Mouse (Mus musculus): ENCODE results near the gene Rbm4b. TPM values are rescaled to one million over a fixed set of nuclear protein-coding genes. Genes with fewer than 3 reads are reported as not detected.

Gene Rbm4b
- polyA plus RNA-seq, 1 experiment from 2014 or later, result 15.6 TPM

GRCm38 (mm10) chr19:4772785-4773184, 16.5 kb downstream of the Rbm4b start:
- H3K4me1 ChIP-seq (replicated peaks), result no peaks in the 10 kb centered on the region
- no peaks in the 10 kb centered on the region for H3K9me3 ChIP-seq (replicated peaks)
- H3K9ac ChIP-seq, result no peak overlapping the region
- WGBS (ENCODE audit: insufficient replicate concordance), result 80% methylated on average over 3 of the region's 3 CpGs
- peaks cover 92% of the 10 kb centered on the region for H3K36me3 ChIP-seq (replicated peaks)
- H3K27me3 ChIP-seq, result no peaks in the 10 kb centered on the region
- H3K4me3 ChIP-seq (replicated peaks), result no peak overlapping the region
- no peak overlapping the region for H3K4me2 ChIP-seq
- H3K27ac ChIP-seq (replicated peaks), result no peak overlapping the region
- no peak for ATAC-seq (ENCODE audit: insufficient read depth)

GRCm38 (mm10) chr19:4782891-4783290, 26.6 kb downstream of the Rbm4b start:
- 85% methylated on average over 2 of the region's 2 CpGs for WGBS (ENCODE audit: insufficient replicate concordance)
- Histone ChIP-seq H3K9me3 (replicated peaks) (no peaks in the 10 kb centered on the region), H3K4me2 (no peak overlapping the region), H3K27me3 (no peaks in the 10 kb centered on the region), H3K36me3 (replicated peaks) (peaks cover 93% of the 10 kb centered on the region), H3K4me3 (replicated peaks) (no peak overlapping the region), H3K27ac (replicated peaks) (no peak overlapping the region), H3K4me1 (replicated peaks) (peaks cover 15% of the 10 kb centered on the region), H3K9ac (no peak overlapping the region)
- no peak for ATAC-seq (ENCODE audit: insufficient read depth)

- Histone ChIP-seq H3K27ac (replicated peaks) (no peak overlapping the region), H3K9me3 (replicated peaks) (no peaks in the 10 kb centered on the region), H3K36me3 (replicated peaks) (peaks cover 95% of the 10 kb centered on the region), H3K9ac (no peak overlapping the region), H3K4me2 (no peak overlapping the region), H3K4me3 (replicated peaks) (no peak overlapping the region), H3K4me1 (replicated peaks) (peaks cover 23% of the 10 kb centered on the region), H3K27me3 (no peaks in the 10 kb centered on the region)
- 77% methylated on average over 7 of the region's 7 CpGs for WGBS (ENCODE audit: insufficient replicate concordance)
- ATAC-seq (ENCODE audit: insufficient read depth), result no peak
Observed at GRCm38 (mm10) chr19:4785206-4785605, 28.9 kb downstream of the Rbm4b start.

- Histone ChIP-seq H3K27ac (replicated peaks) (no peak overlapping the region), H3K9ac (no peak overlapping the region), H3K9me3 (replicated peaks) (no peaks in the 10 kb centered on the region), H3K4me1 (replicated peaks) (peaks cover 33% of the 10 kb centered on the region), H3K27me3 (no peaks in the 10 kb centered on the region), H3K4me2 (no peak overlapping the region), H3K36me3 (replicated peaks) (peaks cover 96% of the 10 kb centered on the region), H3K4me3 (replicated peaks) (no peak overlapping the region)
- WGBS (ENCODE audit: insufficient replicate concordance), result 84% methylated on average over 2 of the region's 2 CpGs
- no peak for ATAC-seq (ENCODE audit: insufficient read depth)
Observed at GRCm38 (mm10) chr19:4786313-4786712, 30.0 kb downstream of the Rbm4b start.

- peak overlapping the region; percentile 88 for H3K27ac ChIP-seq (replicated peaks)
- no peaks in the 10 kb centered on the region for H3K27me3 ChIP-seq
- peak overlapping the region; percentile 68 for H3K9ac ChIP-seq
- H3K4me3 ChIP-seq (replicated peaks), result peak overlapping the region; percentile 78
- H3K36me3 ChIP-seq (replicated peaks), result peaks cover 60% of the 10 kb centered on the region
- no peaks in the 10 kb centered on the region for H3K9me3 ChIP-seq (replicated peaks)
- WGBS (ENCODE audit: insufficient replicate concordance), result under 1% methylated on average over 16 of the region's 16 CpGs
- peaks cover 66% of the 10 kb centered on the region for H3K4me1 ChIP-seq (replicated peaks)
- ATAC-seq (ENCODE audit: insufficient read depth), result peak; percentile 52
- peak overlapping the region; percentile 74 for H3K4me2 ChIP-seq
Observed at GRCm38 (mm10) chr19:4793281-4793830, 37.1 kb downstream of the Rbm4b start.

- no peaks in the 10 kb centered on the region for H3K27me3 ChIP-seq
- peak within 1 kb of the TSS; percentile 78 for H3K4me3 ChIP-seq (replicated peaks)
- H3K9me3 ChIP-seq (replicated peaks), result no peaks in the 10 kb centered on the region
- H3K4me2 ChIP-seq, result peak within 1 kb of the TSS; percentile 74
- under 1% methylated on average over 31 of the region's 31 CpGs for WGBS (ENCODE audit: insufficient replicate concordance)
- H3K9ac ChIP-seq, result peak within 1 kb of the TSS; percentile 68
- H3K36me3 ChIP-seq (replicated peaks), result peaks cover 60% of the 10 kb centered on the region
- H3K4me1 ChIP-seq (replicated peaks), result peaks cover 66% of the 10 kb centered on the region
- peak; percentile 95 for ATAC-seq (ENCODE audit: insufficient read depth)
- peak within 1 kb of the TSS; percentile 88 for H3K27ac ChIP-seq (replicated peaks)
Observed at GRCm38 (mm10) chr19:4793831-4794422, 37.6 kb downstream of the Rbm4b start, which contains the start of gene Rbm4. Gene Rbm4 (minus strand): TSS chr19:4793901.

- H3K9ac ChIP-seq, result no peak overlapping the region
- H3K27me3 ChIP-seq, result no peaks in the 10 kb centered on the region
- ATAC-seq (ENCODE audit: insufficient read depth), result no peak
- H3K9me3 ChIP-seq (replicated peaks), result no peaks in the 10 kb centered on the region
- H3K4me2 ChIP-seq, result no peak overlapping the region
- no peak overlapping the region for H3K4me3 ChIP-seq (replicated peaks)
- peaks cover 52% of the 10 kb centered on the region for H3K4me1 ChIP-seq (replicated peaks)
- H3K27ac ChIP-seq (replicated peaks), result peak overlapping the region; percentile 7
- 75% methylated on average over 1 of the region's 1 CpGs for WGBS (ENCODE audit: insufficient replicate concordance)
- peaks cover 62% of the 10 kb centered on the region for H3K36me3 ChIP-seq (replicated peaks)
Observed at GRCm38 (mm10) chr19:4795929-4796328, 39.6 kb downstream of the Rbm4b start.

- Histone ChIP-seq H3K27ac (replicated peaks) (no peak overlapping the region), H3K9ac (no peak overlapping the region), H3K4me3 (replicated peaks) (no peak overlapping the region), H3K4me2 (no peak overlapping the region), H3K27me3 (no peaks in the 10 kb centered on the region), H3K9me3 (replicated peaks) (no peaks in the 10 kb centered on the region), H3K4me1 (replicated peaks) (peaks cover 40% of the 10 kb centered on the region), H3K36me3 (replicated peaks) (peaks cover 68% of the 10 kb centered on the region)
- WGBS (ENCODE audit: insufficient replicate concordance), result 90% methylated on average over 2 of the region's 2 CpGs
- no peak for ATAC-seq (ENCODE audit: insufficient read depth)
Observed at GRCm38 (mm10) chr19:4797846-4798245, 41.5 kb downstream of the Rbm4b start.

- H3K4me3 ChIP-seq (replicated peaks), result no peak overlapping the region
- WGBS (ENCODE audit: insufficient replicate concordance), result 81% methylated on average over 5 of the region's 5 CpGs
- no peak overlapping the region for H3K27ac ChIP-seq (replicated peaks)
- no peak overlapping the region for H3K4me2 ChIP-seq
- H3K4me1 ChIP-seq (replicated peaks), result peaks cover 45% of the 10 kb centered on the region
- no peaks in the 10 kb centered on the region for H3K9me3 ChIP-seq (replicated peaks)
- no peak for ATAC-seq (ENCODE audit: insufficient read depth)
- H3K27me3 ChIP-seq, result no peaks in the 10 kb centered on the region
- H3K36me3 ChIP-seq (replicated peaks), result peaks cover 80% of the 10 kb centered on the region
- no peak overlapping the region for H3K9ac ChIP-seq
Observed at GRCm38 (mm10) chr19:4799083-4799482, 42.8 kb downstream of the Rbm4b start.

GRCm38 (mm10) chr19:4802691-4803091, 46.4 kb downstream of the Rbm4b start:
- Histone ChIP-seq H3K9ac (no peak overlapping the region), H3K4me1 (replicated peaks) (peaks cover 30% of the 10 kb centered on the region), H3K36me3 (replicated peaks) (peaks cover 66% of the 10 kb centered on the region), H3K27me3 (no peaks in the 10 kb centered on the region), H3K27ac (replicated peaks) (no peak overlapping the region), H3K4me2 (no peak overlapping the region), H3K4me3 (replicated peaks) (no peak overlapping the region), H3K9me3 (replicated peaks) (no peaks in the 10 kb centered on the region)
- WGBS (ENCODE audit: insufficient replicate concordance), result 96% methylated on average over 7 of the region's 7 CpGs
- no peak for ATAC-seq (ENCODE audit: insufficient read depth)

- peaks cover 60% of the 10 kb centered on the region for H3K36me3 ChIP-seq (replicated peaks)
Observed at GRCm38 (mm10) chr19:4803283-4803682, 47.0 kb downstream of the Rbm4b start.

More at GRCm38 (mm10) chr19:4803283-4803682, 47.0 kb downstream of the Rbm4b start:
- ATAC-seq (ENCODE audit: insufficient read depth), result no peak
- 85% methylated on average over 10 of the region's 10 CpGs for WGBS (ENCODE audit: insufficient replicate concordance)
- H3K9ac ChIP-seq, result no peak overlapping the region
- no peak overlapping the region for H3K27ac ChIP-seq (replicated peaks)
- no peaks in the 10 kb centered on the region for H3K27me3 ChIP-seq
- no peaks in the 10 kb centered on the region for H3K9me3 ChIP-seq (replicated peaks)
- no peak overlapping the region for H3K4me3 ChIP-seq (replicated peaks)
- no peak overlapping the region for H3K4me2 ChIP-seq
- H3K4me1 ChIP-seq (replicated peaks), result peaks cover 34% of the 10 kb centered on the region

Data from liver, embryonic 15.5 days (tissue).